Mouse (Mus musculus) frontal cortex, postnatal 14 days (tissue): ENCODE data around the gene Ceacam18.
"Not testable (repeated sequence)": the region's sequence is repeated elsewhere in the genome, so short reads cannot be mapped to it uniquely, and the experiment has no call there.

Source experiments
- DNase-seq, 2 experiments: peaks; one replicate each; pipeline ENCODE4 v3.0.0; 2022; ENCODE audit warnings: low spot score in 2 of 2

The Ceacam18 gene

DNA sequence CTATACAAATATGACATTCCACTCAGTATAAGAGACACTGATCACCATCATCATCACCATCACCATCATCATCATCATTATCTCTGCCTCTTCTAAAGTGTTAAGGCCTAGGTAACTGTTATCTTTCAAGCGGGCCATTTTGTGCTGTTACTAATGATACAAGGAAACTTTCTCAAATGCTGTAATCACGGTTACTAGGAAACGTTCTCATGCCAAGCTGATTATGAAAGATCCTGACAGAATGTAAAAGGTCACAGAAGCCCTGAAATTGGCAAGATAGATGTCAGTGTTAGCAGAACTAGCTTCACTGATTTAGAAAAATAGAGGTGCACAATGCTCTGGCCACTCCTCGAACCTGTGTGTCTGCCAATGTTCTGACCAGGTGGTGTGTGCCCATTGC lies 32.7 kb downstream of the Ceacam18 start:
- DNase-seq: not testable (repeated sequence)

DNA sequence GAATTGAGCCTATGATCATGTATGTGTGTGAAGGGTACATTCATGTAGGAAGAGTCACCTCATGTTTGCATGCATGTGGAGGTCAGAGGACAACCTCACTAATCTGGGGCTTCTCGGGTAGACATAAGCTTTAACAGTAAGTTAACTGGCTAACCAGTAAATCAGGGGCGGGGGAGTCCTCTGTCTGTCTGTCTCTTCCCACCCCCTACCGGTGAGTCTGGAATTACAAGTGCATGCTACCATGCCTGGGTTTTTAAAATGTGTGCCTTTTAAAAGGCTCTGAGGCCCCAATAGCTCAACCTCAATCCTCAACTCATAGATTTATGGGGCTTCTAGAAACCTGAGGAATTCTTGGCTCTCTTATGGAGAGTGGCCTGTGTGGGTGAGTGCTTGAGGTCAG lies 34.1 kb downstream of the Ceacam18 start:
- DNase-seq: no peak

DNA sequence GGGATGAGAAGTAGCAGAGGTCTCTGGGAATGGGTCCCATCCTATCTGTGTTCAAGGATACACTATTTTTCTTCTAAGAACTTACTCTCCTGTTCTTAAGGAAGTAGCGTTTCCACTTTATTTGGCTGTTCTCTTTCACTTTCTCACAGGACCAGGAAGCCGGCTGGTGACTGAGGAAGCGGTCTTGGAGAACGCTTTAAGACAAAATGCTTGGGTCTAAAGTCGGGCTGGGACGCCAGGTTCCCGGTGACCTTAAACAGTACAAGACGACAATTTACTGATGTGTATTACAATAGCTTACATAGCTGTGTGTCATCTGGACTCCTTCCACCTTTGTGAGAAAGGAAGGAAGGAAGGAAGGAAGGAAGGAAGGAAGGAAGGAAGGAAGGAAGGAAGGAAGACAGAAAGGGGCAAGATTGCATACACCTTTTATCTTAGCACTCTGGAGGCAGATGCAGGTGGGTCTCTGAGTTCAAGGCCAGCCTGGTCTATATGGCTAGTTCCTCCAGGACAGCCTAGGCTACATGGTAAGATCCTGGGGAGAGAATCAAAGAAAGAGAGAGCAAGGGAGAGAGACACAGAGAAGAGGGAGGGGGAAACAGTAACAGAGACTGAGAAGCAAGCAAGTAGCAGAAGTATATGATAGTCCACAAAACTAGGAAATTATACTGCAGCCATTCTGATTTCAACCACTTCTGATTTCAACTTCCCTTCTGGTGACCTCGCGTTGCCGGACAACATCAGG lies 36.7 kb downstream of the Ceacam18 start:
- no peak for DNase-seq

DNA sequence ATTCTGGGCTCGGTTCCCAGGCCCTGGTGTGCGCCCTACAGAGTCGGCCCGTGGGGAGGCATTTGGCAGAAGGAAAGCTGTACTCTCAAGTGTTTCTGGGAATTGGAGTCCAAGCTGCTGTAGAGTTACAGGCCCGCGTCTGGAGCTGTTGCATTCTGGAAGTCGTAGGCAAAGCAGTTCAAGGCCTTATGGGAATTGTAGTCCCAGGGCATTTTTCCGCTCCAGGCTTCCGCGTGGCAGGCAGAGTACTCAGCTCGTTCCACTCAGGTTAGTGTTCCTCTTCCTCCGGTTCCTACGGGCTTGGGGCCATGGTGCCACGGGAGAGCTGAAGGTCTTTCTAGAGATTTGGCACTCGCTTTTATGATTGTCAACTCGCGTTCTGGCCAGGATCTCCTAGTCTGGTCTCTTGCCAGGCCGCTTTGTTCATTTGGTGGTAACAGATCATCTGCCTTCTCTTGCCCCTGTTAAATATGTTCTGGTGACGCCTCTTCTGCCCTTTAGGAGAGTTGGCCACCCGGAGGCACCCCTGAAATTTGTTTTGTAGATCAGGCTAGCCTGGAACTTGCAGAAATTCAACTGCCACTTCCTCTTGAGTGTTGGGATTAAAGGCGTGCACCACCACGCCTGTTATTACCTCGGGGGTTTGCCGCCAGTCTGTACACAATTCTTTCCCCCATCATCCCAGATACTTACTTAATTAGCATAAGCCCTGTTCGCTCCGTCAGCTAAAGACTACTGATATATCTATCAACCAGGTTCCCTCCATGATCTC lies 37.5 kb downstream of the Ceacam18 start, which contains the start of gene Ctu1:
Ctu1 (plus strand) TSS at position 208 of the 772 bp plus-strand sequence.
- DNase-seq: peak; percentile 87 to 91

DNA sequence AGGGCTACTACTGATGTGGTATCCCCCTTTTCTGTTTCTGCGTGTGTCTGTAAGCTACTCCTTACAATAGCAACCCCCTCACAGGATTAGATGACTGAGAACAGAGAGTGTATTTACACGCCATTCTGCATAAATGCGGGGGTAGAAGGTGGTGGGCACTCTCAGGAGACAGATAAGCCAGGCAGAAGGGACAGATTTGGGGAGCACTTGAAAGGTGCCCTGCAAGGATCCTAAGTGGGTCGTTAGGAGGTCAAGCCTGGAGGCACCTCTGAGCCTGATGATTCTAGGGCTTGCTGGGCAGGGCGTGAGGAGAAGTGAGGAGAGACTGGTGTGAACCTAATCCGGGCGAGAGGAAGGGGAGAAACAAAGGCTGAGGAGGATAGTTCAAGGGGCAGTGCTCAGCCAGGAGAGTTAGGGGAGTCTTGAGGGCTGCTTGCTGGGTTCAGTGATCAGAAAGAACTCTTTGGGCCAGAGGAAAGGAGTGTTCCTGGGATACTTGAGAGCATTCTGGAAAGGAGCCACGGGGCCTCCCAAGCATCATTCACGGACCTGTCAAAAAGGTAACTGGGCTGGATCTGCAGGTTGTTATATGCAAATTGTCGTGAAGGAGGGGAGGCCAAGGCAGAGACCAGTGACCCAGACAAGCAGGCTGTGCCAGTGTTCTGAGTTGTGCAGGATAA lies 38.2 kb downstream of the Ceacam18 start:
- DNase-seq: no peak

DNA sequence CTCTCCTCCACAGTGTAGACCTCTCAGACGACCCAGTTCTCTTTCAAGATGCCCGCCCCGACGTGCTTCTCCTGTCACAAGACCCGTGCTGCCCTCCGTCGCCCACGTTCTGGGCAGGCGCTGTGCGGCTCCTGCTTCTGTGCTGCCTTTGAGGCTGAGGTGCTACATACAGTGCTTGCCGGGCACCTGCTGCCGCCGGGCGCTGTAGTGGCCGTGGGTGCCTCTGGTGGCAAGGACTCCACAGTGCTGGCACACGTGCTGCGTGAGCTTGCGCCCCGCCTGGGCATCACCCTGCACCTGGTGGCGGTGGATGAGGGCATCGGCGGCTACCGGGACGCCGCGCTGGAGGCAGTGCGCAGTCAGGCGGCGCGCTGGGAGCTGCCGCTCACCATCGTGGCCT lies 40.6 kb downstream of the Ceacam18 start:
- DNase-seq: no peak

DNA sequence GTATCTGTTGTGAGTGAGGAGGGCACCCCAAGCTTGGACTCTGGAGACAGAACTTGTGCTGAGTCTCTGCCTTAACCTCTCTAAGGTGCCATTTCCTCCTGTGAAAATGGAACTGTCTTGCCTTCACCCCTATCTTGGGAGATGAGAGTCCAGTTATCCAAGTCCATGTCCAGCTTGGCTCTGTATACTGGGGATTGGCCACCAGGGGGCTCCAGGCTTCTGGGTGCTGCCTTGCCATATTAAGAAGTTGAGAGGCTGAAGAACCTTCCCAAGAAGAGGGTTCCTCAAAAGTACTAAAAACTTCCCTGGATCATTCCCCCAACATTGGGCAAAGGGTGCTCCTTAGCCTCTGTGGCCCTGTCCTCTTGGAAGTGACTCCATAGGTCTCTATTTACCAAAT lies 44.0 kb downstream of the Ceacam18 start:
- no peak for DNase-seq

DNA sequence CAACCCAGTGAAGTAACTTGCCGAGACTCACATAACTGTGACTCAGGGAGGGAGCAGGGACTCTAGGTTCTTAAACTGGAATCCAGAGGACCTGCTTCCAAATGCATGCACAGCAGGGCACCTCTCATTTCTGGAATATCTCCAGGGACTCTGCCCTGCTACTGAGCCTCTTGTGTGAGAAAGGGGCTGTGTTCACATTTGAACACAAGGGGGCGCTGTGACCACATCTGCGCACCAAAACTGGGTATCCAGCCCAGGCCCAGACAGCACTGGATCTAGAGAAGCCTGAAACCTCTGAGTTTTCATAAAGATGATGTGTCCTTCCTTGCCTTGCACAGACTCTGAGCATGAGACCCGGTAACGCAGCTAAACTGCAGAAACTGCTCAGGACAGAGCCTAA lies 46.5 kb downstream of the Ceacam18 start:
- peak in 1 of 2 experiments; percentile 63 for DNase-seq

DNA sequence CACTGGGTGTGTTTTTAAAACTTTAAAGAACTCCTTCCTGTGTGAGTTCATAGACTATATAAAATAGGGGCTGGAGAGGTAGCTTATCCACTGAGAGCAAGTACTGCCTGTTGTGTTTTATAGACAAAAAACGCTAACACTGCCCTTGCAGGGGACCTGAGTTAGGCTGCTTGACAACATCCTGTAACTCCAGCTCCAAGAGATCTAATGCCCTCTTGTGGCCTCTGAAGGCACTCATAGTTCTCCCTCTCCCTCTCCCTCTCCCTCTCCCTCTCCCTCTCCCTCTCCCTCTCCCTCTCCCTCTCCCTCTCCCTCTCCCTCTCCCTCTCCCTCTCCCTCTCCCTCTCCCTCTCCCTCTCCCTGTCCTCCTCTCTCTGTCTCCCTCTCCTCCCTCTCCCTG lies 48.0 kb downstream of the Ceacam18 start:
- DNase-seq: not testable (repeated sequence)

DNA sequence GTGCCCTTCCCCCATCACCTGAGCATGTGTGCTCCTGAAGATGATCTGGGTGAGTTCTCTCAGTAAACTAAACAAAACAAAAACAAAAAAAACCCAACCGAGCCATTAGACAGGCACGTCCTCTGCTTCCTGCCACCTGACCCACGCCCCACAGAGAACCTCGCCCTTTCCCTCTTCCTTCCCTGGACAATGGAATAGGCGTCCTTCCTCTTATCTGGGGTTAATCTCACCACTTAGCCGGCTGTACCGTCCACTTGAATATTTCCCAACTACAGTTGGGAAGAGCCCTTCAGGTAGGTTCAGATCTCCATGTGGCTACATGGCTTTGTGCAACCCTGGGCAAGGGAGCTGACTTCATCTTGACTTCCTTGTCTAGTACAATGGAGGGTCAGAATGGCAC lies 50.6 kb downstream of the Ceacam18 start:
- DNase-seq: no peak

DNA sequence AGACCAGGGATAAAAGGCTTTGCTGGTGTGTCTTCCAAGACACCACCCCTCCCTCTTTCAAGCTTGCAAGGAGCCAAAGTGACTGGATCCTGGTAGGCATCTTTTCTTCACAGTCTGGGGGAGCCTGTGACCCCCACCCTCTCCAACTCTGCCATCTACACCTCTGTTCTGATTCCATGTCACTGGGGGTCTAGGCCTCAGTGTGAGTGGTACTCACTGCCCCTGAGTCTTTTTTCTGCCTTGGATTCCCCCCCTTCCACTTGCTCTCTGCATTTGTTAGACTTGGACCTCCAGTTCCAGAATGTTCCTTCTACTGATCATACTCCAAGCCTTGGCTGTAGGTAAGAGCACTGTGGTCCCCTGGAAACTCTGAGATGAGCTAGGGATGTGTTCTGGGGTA lies 55.6 kb downstream of the Ceacam18 start, which contains the start of gene Klk14:
Klk14 (plus strand) TSS at position 301 of the 400 bp plus-strand sequence.
- DNase-seq: no peak
